Mouse (Mus musculus): ENCODE results near the gene Gm11168.
"Not testable (repeated sequence)": the region's sequence is repeated elsewhere in the genome, so short reads cannot be mapped to it uniquely, and the experiment has no call there.

Gene Gm11168

DNA sequence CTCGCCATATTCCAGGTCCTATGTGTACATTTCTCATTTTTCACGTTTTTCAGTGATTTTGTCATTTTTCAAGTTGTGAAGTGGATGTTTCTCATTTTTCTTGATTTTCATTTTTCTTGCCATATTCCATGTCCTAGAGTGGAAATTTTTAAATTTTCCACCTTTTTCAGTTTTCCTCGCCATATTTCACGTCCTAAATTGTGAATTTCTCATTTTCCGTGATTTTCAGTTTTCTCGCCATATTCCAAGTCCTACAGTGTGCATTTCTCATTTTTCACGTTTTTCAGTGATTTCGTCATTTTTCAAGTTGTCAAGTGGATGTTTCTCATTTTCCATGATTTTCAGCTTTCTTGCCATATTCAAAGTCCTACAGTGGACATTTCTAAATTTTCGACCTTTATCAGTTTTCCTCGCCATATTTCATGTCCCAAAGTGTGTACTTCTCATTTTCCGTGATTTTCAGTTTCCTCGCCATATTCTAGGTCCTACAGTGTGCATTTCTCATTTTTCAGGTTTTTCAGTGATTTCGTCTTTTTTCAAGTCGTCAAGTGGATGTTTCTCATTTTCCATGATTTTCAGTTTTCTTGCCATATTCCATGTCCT, at the start of gene Gm11168:
TSS of gene Gm11168 (plus strand) at position 553 of the 603 bp plus-strand sequence.
- DNase-seq = not testable (repeated sequence)

DNA sequence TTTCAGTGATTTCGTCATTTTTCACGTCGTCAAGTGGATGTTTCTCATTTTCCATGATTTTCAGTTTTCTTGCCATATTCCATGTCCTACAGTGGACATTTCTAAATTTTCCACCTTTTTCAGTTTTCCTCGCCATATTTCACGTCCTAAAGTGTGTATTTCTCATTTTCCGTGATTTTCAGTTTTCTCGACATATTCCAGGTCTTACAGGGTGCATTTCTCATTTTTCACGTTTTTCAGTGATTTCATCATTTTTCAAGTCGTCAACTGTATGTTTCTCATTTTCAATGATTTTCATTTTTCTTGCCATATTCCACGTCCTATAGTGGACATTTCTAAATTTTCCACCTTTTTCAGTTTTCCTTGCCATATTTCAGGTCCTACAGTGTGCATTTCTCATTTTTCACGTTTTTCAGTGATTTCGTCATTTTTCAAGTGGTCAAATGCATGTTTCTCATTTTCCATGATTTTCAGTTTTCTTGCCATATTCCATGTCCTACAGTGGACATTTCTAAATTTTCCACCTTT, 2.6 kb upstream of the Gm11168 start, which contains the start of gene Gm10722:
TSS of gene Gm10722 (plus strand) at position 478 of the 528 bp plus-strand sequence.
- not testable (repeated sequence) for DNase-seq

DNA sequence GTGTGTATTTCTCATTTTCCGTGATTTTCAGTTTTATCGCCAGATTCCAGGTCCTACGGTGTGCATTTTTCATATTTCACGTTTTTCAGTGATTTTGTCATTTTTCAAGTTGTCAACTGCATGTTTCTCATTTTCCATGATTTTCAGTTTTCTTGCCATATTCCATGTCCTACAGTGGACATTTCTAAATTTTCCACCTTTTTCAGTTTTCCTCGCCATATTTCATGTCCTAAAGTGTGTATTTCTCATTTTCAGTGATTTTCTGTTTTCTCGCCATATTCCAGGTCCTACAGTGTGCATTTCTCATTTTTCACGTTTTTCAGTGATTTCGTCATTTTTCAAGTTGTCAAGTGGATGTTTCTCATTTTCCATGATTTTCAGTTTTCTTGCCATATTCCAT, 2.1 kb upstream of the Gm11168 start:
- not testable (repeated sequence) for DNase-seq

DNA sequence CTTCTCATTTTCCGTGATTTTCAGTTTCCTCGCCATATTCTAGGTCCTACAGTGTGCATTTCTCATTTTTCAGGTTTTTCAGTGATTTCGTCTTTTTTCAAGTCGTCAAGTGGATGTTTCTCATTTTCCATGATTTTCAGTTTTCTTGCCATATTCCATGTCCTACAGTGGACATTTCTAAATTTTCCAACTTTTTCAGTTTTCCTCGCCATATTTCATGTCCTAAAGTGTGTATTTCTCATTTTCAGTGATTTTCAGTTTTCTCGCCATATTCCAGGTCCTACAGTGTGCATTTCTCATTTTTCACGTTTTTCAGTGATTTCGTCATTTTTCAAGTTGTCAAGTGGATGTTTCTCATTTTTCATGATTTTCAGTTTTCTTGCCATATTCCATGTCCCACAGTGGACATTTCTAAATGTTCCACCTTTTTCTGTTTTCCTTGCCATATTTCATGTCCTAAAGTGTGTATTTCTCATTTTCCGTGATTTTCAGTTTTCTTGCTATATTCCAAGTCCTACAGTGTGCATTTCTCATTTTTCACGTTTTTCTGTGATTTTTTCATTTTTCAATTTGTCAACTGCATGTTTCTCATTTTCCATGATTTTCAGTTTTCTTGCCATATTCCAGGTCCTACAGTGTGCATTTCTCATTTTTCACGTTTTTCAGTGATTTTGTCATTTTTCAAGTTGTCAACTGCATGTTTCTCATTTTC, 1.0 kb upstream of the Gm11168 start:
- DNase-seq = peak; percentile 15

DNA sequence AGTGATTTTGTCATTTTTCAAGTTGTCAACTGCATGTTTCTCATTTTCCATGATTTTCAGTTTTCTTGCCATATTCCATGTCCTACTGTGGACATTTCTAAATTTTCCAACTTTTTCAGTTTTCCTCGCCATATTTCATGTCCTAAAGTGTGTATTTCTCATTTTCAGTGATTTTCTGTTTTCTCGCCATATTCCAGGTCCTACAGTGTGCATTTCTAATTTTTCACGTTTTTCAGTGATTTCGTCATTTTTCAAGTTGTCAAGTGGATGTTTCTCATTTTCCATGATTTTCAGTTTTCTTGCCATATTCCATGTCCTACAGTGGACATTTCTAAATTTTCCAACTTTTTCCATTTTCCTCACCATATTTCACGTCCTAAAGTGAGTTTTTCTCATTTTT, 3.0 kb downstream of the Gm11168 start:
- not testable (repeated sequence) for DNase-seq

DNA sequence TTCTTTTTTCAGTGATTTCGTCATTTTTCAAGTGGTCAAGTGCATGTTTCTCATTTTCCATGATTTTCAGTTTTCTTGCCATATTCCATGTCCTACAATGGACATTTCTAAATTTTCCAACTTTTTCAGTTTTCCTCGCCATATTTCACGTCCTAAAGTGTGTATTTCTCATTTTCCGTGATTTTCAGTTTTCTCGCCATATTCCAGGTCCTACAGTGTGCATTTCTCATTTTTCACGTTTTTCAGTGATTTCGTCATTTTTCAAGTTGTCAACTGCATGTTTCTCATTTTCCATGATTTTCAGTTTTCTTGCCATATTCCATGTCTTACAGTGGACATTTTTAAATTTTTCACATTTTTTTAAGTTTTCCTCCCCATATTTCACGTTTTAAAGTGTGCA, 3.5 kb downstream of the Gm11168 start:
- DNase-seq = not testable (repeated sequence)

DNA sequence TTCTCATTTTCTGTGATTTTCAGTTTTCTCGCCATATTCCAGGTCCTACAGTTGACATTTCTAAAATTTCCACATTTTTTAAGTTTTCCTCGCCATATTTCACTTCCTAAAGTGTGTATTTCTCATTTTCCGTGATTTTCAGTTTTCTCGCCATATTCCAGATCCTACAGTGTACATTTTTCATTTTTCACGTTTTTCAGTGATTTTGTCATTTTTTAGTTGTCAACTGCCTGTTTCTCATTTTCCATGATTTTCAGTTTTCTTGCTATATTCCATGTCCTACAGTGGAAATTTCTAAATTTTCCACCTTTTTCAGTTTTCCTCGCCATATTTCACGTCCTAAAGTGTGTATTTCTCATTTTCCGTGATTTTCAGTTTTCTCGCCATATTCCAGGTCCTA, 4.1 kb downstream of the Gm11168 start:
- not testable (repeated sequence) for DNase-seq

DNA sequence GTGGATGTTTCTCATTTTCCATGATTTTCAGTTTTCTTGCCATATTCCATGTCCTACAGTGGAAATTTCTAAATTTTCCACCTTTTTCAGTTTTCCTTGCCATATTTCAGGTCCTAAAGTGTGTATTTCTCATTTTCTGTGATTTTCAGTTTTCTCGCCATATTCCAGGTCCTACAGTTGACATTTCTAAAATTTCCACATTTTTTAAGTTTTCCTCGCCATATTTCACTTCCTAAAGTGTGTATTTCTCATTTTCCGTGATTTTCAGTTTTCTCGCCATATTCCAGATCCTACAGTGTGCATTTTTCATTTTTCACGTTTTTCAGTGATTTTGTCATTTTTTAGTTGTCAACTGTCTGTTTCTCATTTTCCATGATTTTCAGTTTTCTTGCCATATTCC, 6.2 kb downstream of the Gm11168 start:
- not testable (repeated sequence) for DNase-seq

DNA sequence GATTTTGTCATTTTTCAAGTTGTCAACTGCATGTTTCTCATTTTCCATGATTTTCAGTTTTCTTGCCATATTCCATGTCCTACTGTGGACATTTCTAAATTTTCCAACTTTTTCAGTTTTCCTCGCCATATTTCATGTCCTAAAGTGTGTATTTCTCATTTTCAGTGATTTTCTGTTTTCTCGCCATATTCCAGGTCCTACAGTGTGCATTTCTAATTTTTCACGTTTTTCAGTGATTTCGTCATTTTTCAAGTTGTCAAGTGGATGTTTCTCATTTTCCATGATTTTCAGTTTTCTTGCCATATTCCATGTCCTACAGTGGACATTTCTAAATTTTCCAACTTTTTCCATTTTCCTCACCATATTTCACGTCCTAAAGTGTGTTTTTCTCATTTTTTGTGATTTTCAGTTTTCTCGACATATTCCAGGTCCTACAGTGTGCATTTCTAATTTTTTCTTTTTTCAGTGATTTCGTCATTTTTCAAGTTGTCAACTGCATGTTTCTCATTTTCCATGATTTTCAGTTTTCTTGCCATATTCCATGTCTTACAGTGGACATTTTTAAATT, 9.0 kb downstream of the Gm11168 start:
- not testable (repeated sequence) for DNase-seq

DNA sequence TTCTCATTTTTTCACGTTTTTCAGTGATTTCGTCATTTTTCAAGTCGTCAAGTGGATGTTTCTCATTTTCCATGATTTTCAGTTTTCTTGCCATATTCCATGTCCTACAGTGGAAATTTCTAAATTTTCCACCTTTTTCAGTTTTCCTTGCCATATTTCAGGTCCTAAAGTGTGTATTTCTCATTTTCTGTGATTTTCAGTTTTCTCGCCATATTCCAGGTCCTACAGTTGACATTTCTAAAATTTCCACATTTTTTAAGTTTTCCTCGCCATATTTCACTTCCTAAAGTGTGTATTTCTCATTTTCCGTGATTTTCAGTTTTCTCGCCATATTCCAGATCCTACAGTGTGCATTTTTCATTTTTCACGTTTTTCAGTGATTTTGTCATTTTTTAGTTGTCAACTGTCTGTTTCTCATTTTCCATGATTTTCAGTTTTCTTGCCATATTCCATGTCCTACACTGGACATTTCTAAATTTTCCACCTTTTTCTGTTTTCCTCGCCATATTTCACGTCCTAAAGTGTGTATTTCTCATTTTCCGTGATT, 9.7 kb downstream of the Gm11168 start, which contains the start of gene Gm10721:
TSS of gene Gm10721 (plus strand) at position 408 of the 547 bp plus-strand sequence.
- DNase-seq = not testable (repeated sequence)

DNA sequence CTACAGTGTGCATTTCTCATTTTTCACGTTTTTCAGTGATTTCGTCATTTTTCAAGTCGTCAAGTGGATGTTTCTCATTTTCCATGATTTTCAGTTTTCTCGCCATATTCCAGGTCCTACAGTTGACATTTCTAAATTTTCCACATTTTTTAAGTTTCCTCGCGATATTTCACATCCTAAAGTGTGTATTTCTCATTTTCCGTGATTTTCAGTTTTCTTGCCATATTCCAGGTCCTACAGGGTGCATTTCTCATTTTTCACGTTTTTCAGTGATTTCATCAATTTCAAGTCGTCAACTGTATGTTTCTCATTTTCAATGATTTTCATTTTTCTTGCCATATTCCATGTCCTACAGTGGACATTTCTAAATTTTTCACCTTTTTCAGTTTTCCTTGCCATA, 12.2 kb downstream of the Gm11168 start, which contains the start of gene Gm10720:
TSS of gene Gm10720 (plus strand) at position 301 of the 400 bp plus-strand sequence.
- DNase-seq = not testable (repeated sequence)

DNA sequence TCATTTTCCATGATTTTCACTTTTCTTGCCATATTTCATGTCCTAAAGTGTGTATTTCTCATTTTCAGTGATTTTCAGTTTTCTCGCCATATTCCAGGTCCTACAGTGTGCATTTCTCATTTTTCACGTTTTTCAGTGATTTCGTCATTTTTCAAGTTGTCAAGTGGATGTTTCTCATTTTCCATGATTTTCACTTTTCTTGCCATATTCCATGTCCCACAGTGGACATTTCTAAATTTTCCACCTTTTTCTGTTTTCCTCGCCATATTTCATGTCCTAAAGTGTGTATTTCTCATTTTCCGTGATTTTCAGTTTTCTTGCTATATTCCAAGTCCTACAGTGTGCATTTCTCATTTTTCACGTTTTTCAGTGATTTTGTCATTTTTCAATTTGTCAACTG, 12.8 kb downstream of the Gm11168 start:
- DNase-seq = not testable (repeated sequence)

DNA sequence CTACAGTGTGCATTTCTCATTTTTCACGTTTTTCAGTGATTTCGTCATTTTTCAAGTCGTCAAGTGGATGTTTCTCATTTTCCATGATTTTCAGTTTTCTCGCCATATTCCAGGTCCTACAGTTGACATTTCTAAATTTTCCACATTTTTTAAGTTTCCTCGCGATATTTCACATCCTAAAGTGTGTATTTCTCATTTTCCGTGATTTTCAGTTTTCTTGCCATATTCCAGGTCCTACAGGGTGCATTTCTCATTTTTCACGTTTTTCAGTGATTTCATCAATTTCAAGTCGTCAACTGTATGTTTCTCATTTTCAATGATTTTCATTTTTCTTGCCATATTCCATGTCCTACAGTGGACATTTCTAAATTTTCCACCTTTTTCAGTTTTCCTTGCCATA, 14.0 kb downstream of the Gm11168 start, which contains the start of gene Gm10719:
TSS of gene Gm10719 (plus strand) at position 301 of the 400 bp plus-strand sequence.
- not testable (repeated sequence) for DNase-seq

DNA sequence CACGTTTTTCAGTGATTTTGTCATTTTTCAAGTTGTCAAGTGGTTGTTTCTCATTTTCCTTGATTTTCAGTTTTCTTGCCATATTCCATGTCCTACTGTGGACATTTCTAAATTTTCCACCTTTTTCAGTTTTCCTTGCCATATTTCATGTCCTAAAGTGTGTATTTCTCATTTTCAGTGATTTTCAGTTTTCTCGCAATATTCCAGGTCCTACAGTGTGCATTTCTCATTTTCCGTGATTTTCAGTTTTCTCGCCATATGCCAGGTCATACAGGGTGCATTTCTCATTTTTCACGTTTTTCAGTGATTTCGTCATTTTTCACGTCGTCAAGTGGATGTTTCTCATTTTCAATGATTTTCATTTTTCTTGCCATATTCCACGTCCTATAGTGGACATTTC, 15.8 kb downstream of the Gm11168 start:
- peak; percentile 32 for DNase-seq

DNA sequence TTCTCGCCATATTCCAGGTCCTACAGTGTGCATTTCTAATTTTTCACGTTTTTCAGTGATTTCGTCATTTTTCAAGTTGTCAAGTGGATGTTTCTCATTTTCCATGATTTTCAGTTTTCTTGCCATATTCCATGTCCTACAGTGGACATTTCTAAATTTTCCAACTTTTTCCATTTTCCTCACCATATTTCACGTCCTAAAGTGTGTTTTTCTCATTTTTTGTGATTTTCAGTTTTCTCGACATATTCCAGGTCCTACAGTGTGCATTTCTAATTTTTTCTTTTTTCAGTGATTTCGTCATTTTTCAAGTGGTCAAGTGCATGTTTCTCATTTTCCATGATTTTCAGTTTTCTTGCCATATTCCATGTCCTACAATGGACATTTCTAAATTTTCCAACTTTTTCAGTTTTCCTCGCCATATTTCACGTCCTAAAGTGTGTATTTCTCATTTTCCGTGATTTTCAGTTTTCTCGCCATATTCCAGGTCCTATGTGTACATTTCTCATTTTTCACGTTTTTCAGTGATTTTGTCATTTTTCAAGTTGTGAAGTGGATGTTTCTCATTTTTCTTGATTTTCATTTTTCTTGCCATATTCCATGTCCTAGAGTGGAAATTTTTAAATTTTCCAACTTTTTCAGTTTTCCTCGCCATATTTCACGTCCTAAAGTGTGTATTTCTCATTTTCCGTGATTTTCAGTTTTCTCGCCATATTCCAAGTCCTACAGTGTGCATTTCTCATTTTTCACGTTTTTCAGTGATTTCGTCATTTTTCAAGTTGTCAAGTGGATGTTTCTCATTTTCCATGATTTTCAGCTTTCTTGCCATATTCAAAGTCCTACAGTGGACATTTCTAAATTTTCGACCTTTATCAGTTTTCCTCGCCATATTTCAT, 16.9 kb downstream of the Gm11168 start:
- DNase-seq = peak; percentile 2

DNA sequence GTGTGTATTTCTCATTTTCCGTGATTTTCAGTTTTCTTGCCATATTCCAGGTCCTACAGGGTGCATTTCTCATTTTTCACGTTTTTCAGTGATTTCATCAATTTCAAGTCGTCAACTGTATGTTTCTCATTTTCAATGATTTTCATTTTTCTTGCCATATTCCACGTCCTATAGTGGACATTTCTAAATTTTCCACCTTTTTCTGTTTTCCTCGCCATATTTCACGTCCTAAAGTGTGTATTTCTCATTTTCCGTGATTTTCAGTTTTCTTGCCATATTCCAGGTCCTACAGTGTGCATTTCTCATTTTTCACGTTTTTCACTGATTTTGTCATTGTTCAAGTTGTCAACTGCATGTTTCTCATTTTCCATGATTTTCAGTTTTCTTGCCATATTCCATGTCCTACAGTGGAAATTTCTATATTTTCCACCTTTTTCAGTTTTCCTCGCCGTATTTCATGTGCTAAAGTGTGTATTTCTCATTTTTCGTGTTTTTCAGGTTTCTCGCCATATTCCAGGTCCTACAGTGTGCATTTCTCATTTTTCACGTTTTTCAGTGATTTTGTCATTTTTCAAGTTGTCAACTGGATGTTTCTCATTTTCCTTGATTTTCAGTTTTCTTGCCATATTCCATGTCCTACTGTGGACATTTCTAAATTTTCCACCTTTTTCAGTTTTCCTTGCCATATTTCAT, 19.3 kb downstream of the Gm11168 start:
- DNase-seq = not testable (repeated sequence)

DNA sequence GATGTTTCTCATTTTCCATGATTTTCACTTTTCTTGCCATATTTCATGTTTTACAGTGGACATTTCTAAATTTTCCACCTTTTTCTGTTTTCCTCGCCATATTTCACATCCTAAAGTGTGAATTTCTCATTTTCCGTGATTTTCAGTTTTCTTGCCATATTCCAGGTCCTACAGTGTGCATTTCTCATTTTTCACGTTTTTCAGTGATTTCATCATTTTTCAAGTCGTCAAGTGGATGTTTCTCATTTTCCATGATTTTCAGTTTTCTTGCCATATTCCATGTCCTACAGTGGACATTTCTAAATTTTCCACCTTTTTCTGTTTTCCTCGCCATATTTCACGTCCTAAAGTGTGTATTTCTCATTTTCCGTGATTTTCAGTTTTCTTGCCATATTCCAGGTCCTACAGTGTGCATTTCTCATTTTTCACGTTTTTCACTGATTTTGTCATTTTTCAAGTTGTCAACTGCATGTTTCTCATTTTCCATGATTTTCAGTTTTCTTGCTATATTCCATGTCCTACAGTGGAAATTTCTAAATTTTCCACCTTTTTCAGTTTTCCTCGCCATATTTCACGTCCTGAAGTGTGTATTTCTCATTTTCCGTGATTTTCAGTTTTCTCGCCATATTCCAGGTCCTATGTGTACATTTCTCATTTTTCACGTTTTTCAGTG, 20.3 kb downstream of the Gm11168 start, which contains the start of gene Gm10718:
TSS of gene Gm10718 (plus strand) at position 236 of the 673 bp plus-strand sequence.
- not testable (repeated sequence) for DNase-seq

DNA sequence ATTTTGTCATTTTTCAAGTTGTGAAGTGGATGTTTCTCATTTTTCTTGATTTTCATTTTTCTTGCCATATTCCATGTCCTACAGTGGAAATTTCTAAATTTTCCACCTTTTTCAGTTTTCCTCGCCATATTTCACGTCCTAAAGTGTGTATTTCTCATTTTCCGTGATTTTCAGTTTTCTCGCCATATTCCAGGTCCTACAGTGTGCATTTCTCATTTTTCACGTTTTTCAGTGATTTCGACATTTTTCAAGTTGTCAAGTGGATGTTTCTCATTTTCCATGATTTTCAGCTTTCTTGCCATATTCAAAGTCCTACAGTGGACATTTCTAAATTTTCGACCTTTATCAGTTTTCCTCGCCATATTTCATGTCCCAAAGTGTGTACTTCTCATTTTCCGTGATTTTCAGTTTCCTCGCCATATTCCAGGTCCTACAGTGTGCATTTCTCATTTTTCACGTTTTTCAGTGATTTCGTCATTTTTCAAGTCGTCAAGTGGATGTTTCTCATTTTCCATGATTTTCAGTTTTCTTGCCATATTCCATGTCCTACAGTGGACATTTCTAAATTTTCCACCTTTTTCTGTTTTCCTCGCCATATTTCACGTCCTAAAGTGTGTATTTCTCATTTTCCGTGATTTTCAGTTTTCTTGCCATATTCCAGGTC, 21.0 kb downstream of the Gm11168 start:
- not testable (repeated sequence) for DNase-seq

DNA sequence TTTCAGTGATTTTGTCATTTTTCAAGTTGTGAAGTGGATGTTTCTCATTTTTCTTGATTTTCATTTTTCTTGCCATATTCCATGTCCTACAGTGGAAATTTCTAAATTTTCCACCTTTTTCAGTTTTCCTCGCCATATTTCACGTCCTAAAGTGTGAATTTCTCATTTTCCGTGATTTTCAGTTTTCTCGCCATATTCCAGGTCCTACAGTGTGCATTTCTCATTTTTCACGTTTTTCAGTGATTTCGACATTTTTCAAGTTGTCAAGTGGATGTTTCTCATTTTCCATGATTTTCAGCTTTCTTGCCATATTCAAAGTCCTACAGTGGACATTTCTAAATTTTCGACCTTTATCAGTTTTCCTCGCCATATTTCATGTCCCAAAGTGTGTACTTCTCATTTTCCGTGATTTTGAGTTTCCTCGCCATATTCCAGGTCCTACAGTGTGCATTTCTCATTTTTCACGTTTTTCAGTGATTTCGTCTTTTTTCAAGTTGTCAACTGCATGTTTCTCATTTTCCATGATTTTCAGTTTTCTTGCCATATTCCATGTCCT, 21.8 kb downstream of the Gm11168 start, which contains the start of gene Gm10717:
TSS of gene Gm10717 (plus strand) at position 506 of the 556 bp plus-strand sequence.
- DNase-seq = not testable (repeated sequence)

DNA sequence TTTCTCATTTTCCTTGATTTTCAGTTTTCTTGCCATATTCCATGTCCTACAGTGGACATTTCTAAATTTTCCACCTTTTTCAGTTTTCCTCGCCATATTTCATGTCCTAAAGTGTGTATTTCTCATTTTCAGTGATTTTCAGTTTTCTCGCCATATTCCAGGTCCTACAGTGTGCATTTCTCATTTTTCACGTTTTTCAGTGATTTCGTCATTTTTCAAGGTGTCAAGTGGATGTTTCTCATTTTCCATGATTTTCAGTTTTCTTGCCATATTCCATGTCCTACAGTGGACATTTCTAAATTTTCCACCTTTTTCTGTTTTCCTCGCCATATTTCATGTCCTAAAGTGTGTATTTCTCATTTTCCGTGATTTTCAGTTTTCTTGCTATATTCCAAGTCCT, 22.5 kb downstream of the Gm11168 start:
- peak; percentile 2 for DNase-seq
